Mouse (Mus musculus): ENCODE measurements around the gene AU022252.

Gene AU022252

GRCm38 (mm10) chr4:119189392-119189791 lies 43.1 kb downstream of the AU022252 start:
- no peak for DNase-seq (ENCODE audit: low read depth, low spot score)

GRCm38 (mm10) chr4:119188060-119188785 lies 44.3 kb downstream of the AU022252 start:
- DNase-seq (ENCODE audit: low read depth, low spot score) = no peak

GRCm38 (mm10) chr4:119185771-119186170 lies 46.7 kb downstream of the AU022252 start:
- no peak for DNase-seq (ENCODE audit: low read depth, low spot score)

GRCm38 (mm10) chr4:119183525-119183924 lies 49.0 kb downstream of the AU022252 start:
- DNase-seq (ENCODE audit: low read depth, low spot score) = no peak

GRCm38 (mm10) chr4:119181456-119181855 lies 51.1 kb downstream of the AU022252 start:
- DNase-seq (ENCODE audit: low read depth, low spot score) = peak; percentile 28

- DNase-seq (ENCODE audit: low read depth, low spot score) = no peak
These were observed 52.3 kb downstream of the AU022252 start for GRCm38 (mm10) chr4:119180133-119180707.

- no peak for DNase-seq (ENCODE audit: low read depth, low spot score)
These were observed 54.2 kb downstream of the AU022252 start for GRCm38 (mm10) chr4:119178331-119178730.

- peak; percentile 31 for DNase-seq (ENCODE audit: low read depth, low spot score)
These were observed 54.8 kb downstream of the AU022252 start for GRCm38 (mm10) chr4:119177702-119178101.

- peak; percentile 99 for DNase-seq (ENCODE audit: low read depth, low spot score)
These were observed 58.6 kb downstream of the AU022252 start, which contains the start of gene Zfp691 for GRCm38 (mm10) chr4:119173851-119174453. Zfp691 (minus strand) TSS chr4:119174195.

- DNase-seq (ENCODE audit: low read depth, low spot score) = peak; percentile 45
These were observed 59.4 kb downstream of the AU022252 start for GRCm38 (mm10) chr4:119172919-119173650.

- peak; percentile 92 for DNase-seq (ENCODE audit: low read depth, low spot score)
These were observed 64.8 kb downstream of the AU022252 start for GRCm38 (mm10) chr4:119167663-119168062.

- DNase-seq (ENCODE audit: low read depth, low spot score) = no peak
These were observed 65.4 kb downstream of the AU022252 start for GRCm38 (mm10) chr4:119167068-119167467.

GRCm38 (mm10) chr4:119165916-119166315 lies 66.6 kb downstream of the AU022252 start:
- DNase-seq (ENCODE audit: low read depth, low spot score) = no peak

GRCm38 (mm10) chr4:119162990-119163389 lies 69.5 kb downstream of the AU022252 start:
- no peak for DNase-seq (ENCODE audit: low read depth, low spot score)

GRCm38 (mm10) chr4:119161358-119161757 lies 71.2 kb downstream of the AU022252 start:
- DNase-seq (ENCODE audit: low read depth, low spot score) = no peak

- no peak for DNase-seq (ENCODE audit: low read depth, low spot score)
These were observed 74.6 kb downstream of the AU022252 start for GRCm38 (mm10) chr4:119157891-119158290.

- DNase-seq (ENCODE audit: low read depth, low spot score) = peak; percentile 51
These were observed 75.3 kb downstream of the AU022252 start for GRCm38 (mm10) chr4:119157186-119157585.
